Mouse (Mus musculus) lung, embryonic 14.5 days (tissue): Measurements from ENCODE around the gene Slc35c2. TPM values are rescaled to one million over a fixed set of nuclear protein-coding genes. Genes with fewer than 3 reads are reported as not detected.

Source experiments
- ATAC-seq: fragments of 200-750 bp; cut with Nextera tagmentation; 2 replicates; pipeline ENCODE4 v1.8.0; 2017; ENCODE audit warnings: mild to moderate bottlenecking, moderate TSS enrichment, moderate library complexity; ENCODE audit not compliant: insufficient read depth
- DNase-seq: peaks from one replicate; pipeline ENCODE4 v3.0.0-alpha.2; 2015
- H3K27ac ChIP-seq: fragments of 300-500 bp; sonication (generic); 2 replicates; pipeline ENCODE4 v1.5.1; 2014; ENCODE audit warnings: low read depth, mild to moderate bottlenecking, moderate library complexity
- H3K27me3 ChIP-seq: fragments of 300-500 bp; sonication (generic); 2 replicates; pipeline ENCODE4 v1.6.1; 2014; ENCODE audit warnings: low read length, control low read depth; ENCODE audit not compliant: insufficient read depth
- H3K36me3 ChIP-seq: fragments of 300-500 bp; sonication (generic); 2 replicates; pipeline ENCODE4 v1.6.1; 2014; ENCODE audit warnings: control low read depth; ENCODE audit not compliant: insufficient read depth
- H3K4me1 ChIP-seq: fragments of 300-500 bp; sonication (generic); 2 replicates; pipeline ENCODE4 v1.6.1; 2014; ENCODE audit warnings: antibody characterized with exemption, control low read depth; ENCODE audit not compliant: insufficient read depth
- H3K4me2 ChIP-seq: fragments of 300-500 bp; sonication (generic); 2 replicates; pipeline ENCODE4 v1.6.1; 2014; ENCODE audit warnings: mild to moderate bottlenecking
- H3K4me3 ChIP-seq: fragments of 300-500 bp; sonication (generic); 2 replicates; pipeline ENCODE4 v1.5.1; 2014; ENCODE audit warnings: low read depth, low read length
- H3K9ac ChIP-seq: fragments of 300-500 bp; sonication (generic); 2 replicates; pipeline ENCODE4 v1.6.1; 2014
- H3K9me3 ChIP-seq: fragments of 300-500 bp; sonication (generic); 2 replicates; pipeline ENCODE4 v1.6.1; 2016; ENCODE audit warnings: low read depth, low read length, control low read depth
- CTCF ChIP-seq: IDR thresholded peaks from 2 replicates; pipeline ENCODE4 v1.5.1; 2016; ENCODE audit warnings: antibody characterized with exemption, low read depth
- WGBS: fragments of 180-500 bp; shearing (Covaris S2); extraction: QIAGEN DNeasy Blood & Tissue Kit; methylation state at CpG from one replicate; pipeline ENCODE4 v1.1.7; 2014; 5-methylcytosine and 5-hydroxymethylcytosine counted together
- polyA plus RNA-seq: library from polyadenylated mRNA; unstranded; fragments of >200 nt; fragmentation: Nextera tagmentation; extraction: Ambion mirVana; gene quantifications from 2 replicates; pipeline ENCODE4 v1.2.1, GENCODE M21; 2014

Gene Slc35c2
- polyA plus RNA-seq, 1 experiment from 2014 or later, result 51.9 TPM

DNA sequence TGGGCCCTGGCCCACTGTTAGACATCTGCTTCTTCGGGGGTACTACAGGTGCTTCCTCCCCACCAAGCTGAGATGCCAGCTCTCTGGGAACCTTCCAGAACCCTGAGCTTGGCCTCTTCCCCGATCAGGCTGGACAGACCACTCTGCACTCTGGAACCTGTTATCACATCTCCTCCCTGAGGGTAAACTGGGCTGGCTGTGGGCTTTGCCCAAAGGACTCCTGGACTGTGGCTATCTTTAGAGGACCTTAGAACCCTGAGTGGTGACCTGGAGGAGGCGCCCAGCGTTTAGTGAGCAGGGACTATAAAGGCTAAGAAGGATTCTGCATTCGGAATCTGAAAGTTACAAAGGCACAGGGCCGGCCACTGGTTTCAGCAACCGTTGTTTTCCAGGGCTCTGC, 3.3 kb downstream of the Slc35c2 start:
- H3K27me3 ChIP-seq, result no peaks in the 10 kb centered on the region
- DNase-seq, result no peak
- no peaks in the 10 kb centered on the region for H3K9me3 ChIP-seq
- 85% methylated on average over 7 of the region's 7 CpGs for WGBS
- H3K9ac ChIP-seq, result no peak overlapping the region
- TF ChIP-seq CTCF, result no peak
- H3K4me1 ChIP-seq, result peaks cover 3% of the 10 kb centered on the region; the same call in 1 of the 2 replicates
- H3K4me3 ChIP-seq, result no peak overlapping the region
- ATAC-seq, result no peak
- H3K36me3 ChIP-seq, result peaks cover 12% of the 10 kb centered on the region; the same call in 1 of the 2 replicates
- H3K4me2 ChIP-seq, result no peak overlapping the region
- no peak overlapping the region for H3K27ac ChIP-seq

DNA sequence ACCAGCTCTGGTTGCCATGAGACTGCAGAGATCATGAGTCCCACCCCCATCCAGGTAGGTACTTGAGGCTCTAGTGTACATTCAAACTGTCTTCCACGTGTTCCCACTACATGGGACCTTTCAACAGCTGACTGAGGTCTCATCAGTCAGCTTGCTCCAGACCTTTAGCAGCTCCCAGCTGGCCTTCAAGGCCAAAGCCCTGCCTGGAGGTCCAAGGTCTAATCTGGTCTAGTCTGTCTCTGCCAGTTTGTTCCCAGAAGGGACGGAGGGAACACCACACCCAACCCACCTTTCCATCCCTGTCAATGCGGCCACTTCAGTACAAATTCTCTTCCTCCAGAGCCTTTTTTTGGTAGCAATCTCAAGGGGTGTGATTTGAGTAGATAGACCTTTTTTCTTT, 4.0 kb downstream of the Slc35c2 start:
- ATAC-seq (no peak), DNase-seq (no peak)
- no peaks in the 10 kb centered on the region for H3K9me3 ChIP-seq
- H3K4me3 ChIP-seq, result no peak overlapping the region
- WGBS, result 80% methylated on average over 3 of the region's 3 CpGs
- H3K4me2 ChIP-seq, result no peak overlapping the region
- H3K27ac ChIP-seq, result no peak overlapping the region
- no peaks in the 10 kb centered on the region for H3K27me3 ChIP-seq
- TF ChIP-seq CTCF, result no peak
- no peak overlapping the region for H3K9ac ChIP-seq
- H3K4me1 ChIP-seq, result peaks cover 3% of the 10 kb centered on the region; the same call in 1 of the 2 replicates
- H3K36me3 ChIP-seq, result peaks cover 11% of the 10 kb centered on the region; the same call in 1 of the 2 replicates

DNA sequence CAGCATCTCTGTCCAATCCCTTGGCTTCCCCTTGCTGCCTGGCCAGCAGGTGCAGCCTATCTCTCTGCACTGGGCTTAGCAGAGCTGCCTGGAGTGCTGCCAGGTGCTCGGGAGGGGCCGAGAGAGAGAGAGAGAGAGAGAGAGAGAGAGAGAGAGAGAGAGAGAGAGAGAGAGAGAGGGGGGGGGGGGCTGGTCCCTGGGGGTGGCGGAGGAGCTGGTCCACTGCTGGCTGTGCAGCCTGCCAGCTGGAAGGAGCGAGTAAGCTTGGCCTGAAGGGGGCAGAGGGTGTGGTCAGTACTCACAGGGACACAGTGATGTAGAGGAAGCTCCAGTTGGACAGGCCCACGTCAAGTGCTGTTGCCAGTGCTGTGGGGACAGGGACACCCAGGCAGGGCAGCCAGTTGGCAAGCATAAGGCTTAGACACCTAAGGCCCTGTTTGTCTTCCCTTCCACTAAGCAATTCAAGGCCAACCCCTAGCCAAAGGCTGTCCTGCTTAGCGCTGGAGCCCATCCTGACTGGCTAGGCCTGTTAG, 5.8 kb downstream of the Slc35c2 start:
- Histone ChIP-seq H3K9ac (no peak overlapping the region), H3K36me3 (peaks cover 24% of the 10 kb centered on the region), H3K27me3 (no peaks in the 10 kb centered on the region), H3K9me3 (no peaks in the 10 kb centered on the region), H3K4me3 (no peak overlapping the region), H3K4me2 (no peak overlapping the region), H3K4me1 (no peaks in the 10 kb centered on the region; the same call in 1 of the 2 replicates), H3K27ac (no peak overlapping the region)
- peak; percentile 15; the same call in 1 of the 2 replicates for TF ChIP-seq CTCF
- ATAC-seq (peak; percentile 58; the same call in 1 of the 2 replicates), DNase-seq (peak; percentile 56)
- 39% methylated on average over 5 of the region's 6 CpGs for WGBS

DNA sequence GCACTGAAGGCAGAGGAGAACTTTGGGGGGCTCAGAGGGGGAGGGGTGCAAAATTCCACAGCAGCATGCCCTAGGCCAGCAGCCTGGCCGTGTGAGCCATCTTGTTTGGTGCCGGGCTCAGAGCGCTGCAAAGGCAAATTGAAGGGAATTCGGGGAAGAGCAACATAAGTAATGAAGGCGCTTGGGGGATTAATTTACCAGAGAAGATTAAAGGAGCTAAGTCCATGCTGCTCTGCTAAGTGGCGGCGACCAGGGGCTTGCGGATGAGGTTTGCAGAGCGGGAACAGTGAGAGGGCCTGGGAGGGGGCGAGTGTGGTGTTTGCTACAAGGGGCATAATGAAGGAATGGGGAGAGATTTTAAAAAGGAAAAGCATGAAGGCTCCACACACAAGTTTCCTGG, 8.3 kb downstream of the Slc35c2 start:
- peaks cover 30% of the 10 kb centered on the region for H3K36me3 ChIP-seq
- no peak overlapping the region for H3K27ac ChIP-seq
- DNase-seq (no peak), ATAC-seq (no peak)
- WGBS, result 60% methylated on average over 10 of the region's 10 CpGs
- no peak overlapping the region for H3K4me2 ChIP-seq
- no peaks in the 10 kb centered on the region for H3K4me1 ChIP-seq
- no peaks in the 10 kb centered on the region for H3K27me3 ChIP-seq
- TF ChIP-seq CTCF, result no peak
- H3K9me3 ChIP-seq, result no peaks in the 10 kb centered on the region
- no peak overlapping the region for H3K4me3 ChIP-seq
- no peak overlapping the region for H3K9ac ChIP-seq

DNA sequence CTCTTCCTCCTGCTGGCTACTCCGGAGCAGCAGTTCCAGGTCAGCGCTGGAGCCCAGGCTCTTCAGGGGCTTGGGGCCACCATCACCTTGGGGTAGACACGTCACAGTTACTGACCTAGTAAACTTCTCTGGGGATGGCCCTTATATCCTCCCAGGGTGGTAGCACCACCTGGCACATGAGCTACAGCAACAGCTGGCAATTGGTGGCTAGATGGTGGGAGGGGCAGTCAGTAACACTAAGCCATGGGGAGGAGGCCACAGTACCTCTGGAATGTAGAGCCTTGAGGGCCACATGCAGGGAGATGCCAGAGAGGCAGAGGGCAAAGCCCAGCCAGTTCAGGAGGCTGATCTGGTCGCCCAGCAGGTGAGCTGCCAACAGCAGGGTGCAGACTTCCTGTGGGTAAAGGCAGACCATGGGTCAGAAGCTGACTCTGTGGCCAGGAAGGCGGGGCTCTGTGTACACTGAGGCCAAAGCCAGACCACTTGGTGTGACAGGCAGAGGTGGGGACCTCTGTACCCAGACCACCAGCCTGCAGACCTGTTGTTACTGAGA, 10.4 kb downstream of the Slc35c2 start:
- H3K27me3 ChIP-seq, result no peaks in the 10 kb centered on the region
- ATAC-seq (no peak), DNase-seq (no peak)
- H3K27ac ChIP-seq, result no peak overlapping the region
- no peak overlapping the region for H3K4me3 ChIP-seq
- H3K36me3 ChIP-seq, result peaks cover 23% of the 10 kb centered on the region
- 84% methylated on average over 5 of the region's 5 CpGs for WGBS
- no peak overlapping the region for H3K9ac ChIP-seq
- H3K4me2 ChIP-seq, result no peak overlapping the region
- no peaks in the 10 kb centered on the region for H3K4me1 ChIP-seq
- TF ChIP-seq CTCF, result no peak
- H3K9me3 ChIP-seq, result no peaks in the 10 kb centered on the region

DNA sequence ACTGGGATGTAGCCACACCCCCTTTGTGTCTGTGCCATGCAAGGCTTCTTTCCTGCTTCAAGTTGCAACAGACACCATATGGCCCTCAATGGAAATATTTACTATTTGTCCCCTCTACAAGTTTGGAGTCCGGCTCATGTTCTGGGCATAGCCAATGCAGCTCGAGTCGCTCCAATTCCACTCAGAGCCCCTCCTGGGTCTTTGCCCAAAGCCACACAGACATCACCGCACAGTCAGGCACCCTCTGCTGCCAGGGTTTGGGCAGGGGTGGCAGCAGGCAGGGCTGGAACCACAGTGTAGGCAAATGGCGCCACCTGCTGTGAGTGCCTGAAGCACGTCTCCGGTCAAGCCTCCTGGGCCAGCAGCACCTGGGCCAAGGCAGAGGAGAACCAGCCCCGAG, 11.8 kb downstream of the Slc35c2 start:
- peak; percentile 92 for TF ChIP-seq CTCF
- peak; percentile 64 for ATAC-seq
- 21% methylated on average over 8 of the region's 8 CpGs for WGBS
- no peak overlapping the region for H3K4me2 ChIP-seq
- no peak overlapping the region for H3K9ac ChIP-seq
- no peak overlapping the region for H3K4me3 ChIP-seq
- no peak overlapping the region for H3K27ac ChIP-seq
- peaks cover 19% of the 10 kb centered on the region for H3K36me3 ChIP-seq
- DNase-seq, result peak; percentile 78
- H3K4me1 ChIP-seq, result no peaks in the 10 kb centered on the region
- no peaks in the 10 kb centered on the region for H3K9me3 ChIP-seq
- H3K27me3 ChIP-seq, result no peaks in the 10 kb centered on the region

DNA sequence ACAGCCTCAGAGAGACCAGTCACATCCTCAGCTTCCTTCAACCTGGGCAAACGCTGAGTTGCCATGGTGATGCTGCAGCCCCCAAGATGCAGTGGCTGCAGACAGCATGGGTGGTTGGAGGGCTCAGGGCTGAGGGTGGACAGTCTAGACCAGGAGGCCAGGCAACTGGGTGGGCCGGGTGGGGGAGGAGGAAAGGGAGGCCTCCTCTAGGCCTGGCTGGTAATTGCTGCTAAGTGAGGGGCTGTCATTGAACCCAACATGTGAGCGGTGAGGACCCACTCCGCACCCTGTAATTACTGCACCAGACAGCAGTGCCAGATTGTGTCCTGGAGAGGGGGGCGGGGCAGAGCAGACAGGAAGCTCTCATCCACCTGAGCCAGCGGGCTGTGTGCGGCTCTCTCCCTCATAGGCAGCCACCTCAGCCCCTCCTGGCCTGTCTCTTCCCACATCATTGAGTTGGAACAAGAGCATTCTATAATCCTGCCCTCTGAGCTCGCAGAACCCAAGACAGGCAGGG, 12.5 kb downstream of the Slc35c2 start:
- no peak for DNase-seq
- 45% methylated on average over 8 of the region's 8 CpGs for WGBS
- peak; percentile 48; the same call in 1 of the 2 replicates for ATAC-seq

More for the DNA sequence above, 12.5 kb downstream of the Slc35c2 start:
- Histone ChIP-seq H3K27ac (no peak overlapping the region), H3K4me1 (no peaks in the 10 kb centered on the region), H3K9me3 (no peaks in the 10 kb centered on the region), H3K4me3 (no peak overlapping the region), H3K9ac (no peak overlapping the region), H3K4me2 (no peak overlapping the region), H3K27me3 (no peaks in the 10 kb centered on the region), H3K36me3 (peaks cover 19% of the 10 kb centered on the region)
- no peak for TF ChIP-seq CTCF
